Mouse (Mus musculus): ENCODE measurements around the gene Gpm6b. TPM values are rescaled to one million over a fixed set of nuclear protein-coding genes. Genes with fewer than 3 reads are reported as not detected.

Gpm6b gene
- polyA plus RNA-seq, 1 experiment = not detected

GRCm38 (mm10) chrX:166327621-166328020 lies 88.9 kb downstream of the Gpm6b start:
- TF ChIP-seq GATA1 (IDR thresholded peaks at IDR 0.05; ENCODE audit: borderline replicate concordance, low read length) (no peak), FLI1 (IDR thresholded peaks at IDR 0.05; ENCODE audit: low read length) (no peak)
- peaks cover 5% of the 10 kb centered on the region for H3K27me3 ChIP-seq (replicated peaks)
- H3K9me3 ChIP-seq = no peaks in the 10 kb centered on the region

GRCm38 (mm10) chrX:166328219-166328901 lies 89.6 kb downstream of the Gpm6b start:
- Histone ChIP-seq H3K4me1 (peaks cover 5% of the 10 kb centered on the region), H3K36me3 (replicated peaks; ENCODE audit: low read length) (no peaks in the 10 kb centered on the region), H3K27me3 (replicated peaks) (peaks cover 6% of the 10 kb centered on the region), H3K9me3 (no peaks in the 10 kb centered on the region), H3K4me3 (replicated peaks) (no peak overlapping the region)
- TF ChIP-seq GATA1 (IDR thresholded peaks at IDR 0.05; ENCODE audit: borderline replicate concordance, low read length) (no peak), FLI1 (IDR thresholded peaks at IDR 0.05; ENCODE audit: low read length) (no peak)

More at GRCm38 (mm10) chrX:166327621-166328020, 88.9 kb downstream of the Gpm6b start:
- no peak overlapping the region for H3K4me3 ChIP-seq (replicated peaks)
- H3K4me1 ChIP-seq = peaks cover 5% of the 10 kb centered on the region
- no peaks in the 10 kb centered on the region for H3K36me3 ChIP-seq (replicated peaks; ENCODE audit: low read length)

DNA sequence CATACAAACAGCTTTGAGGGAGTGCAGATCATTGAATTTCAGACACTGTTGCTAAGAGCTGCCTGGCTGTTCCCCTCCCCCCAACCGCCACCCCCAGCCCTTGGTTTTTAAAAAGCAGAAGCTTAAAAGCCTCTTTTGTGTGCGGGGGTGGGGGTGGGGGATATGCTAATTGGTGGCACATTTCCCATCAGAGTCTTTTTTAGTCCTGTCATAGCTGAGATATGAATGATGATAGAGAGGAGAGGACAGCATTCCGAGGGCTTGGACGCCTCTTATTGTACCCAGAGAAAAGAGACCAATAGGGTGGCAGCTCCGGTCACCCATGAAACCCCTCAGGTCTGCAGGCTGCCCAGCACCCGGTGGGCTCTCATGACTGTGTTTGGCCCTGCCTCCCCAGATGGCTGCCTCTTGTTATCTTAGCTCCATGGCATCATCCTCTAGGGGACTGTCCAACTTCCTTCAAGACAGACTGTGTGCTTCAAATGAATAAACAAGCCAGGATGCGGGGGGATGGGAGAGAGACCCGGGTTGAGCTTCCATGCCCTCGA lies 90.3 kb downstream of the Gpm6b start:
- peaks cover 5% of the 10 kb centered on the region for H3K4me1 ChIP-seq
- H3K9me3 ChIP-seq = no peaks in the 10 kb centered on the region
- TF ChIP-seq FLI1 (IDR thresholded peaks at IDR 0.05; ENCODE audit: low read length) (no peak), GATA1 (IDR thresholded peaks at IDR 0.05; ENCODE audit: borderline replicate concordance, low read length) (no peak)
- peaks cover 7% of the 10 kb centered on the region for H3K27me3 ChIP-seq (replicated peaks)
- H3K36me3 ChIP-seq (replicated peaks; ENCODE audit: low read length) = no peaks in the 10 kb centered on the region
- H3K4me3 ChIP-seq (replicated peaks) = peak overlapping the region; percentile 54

DNA sequence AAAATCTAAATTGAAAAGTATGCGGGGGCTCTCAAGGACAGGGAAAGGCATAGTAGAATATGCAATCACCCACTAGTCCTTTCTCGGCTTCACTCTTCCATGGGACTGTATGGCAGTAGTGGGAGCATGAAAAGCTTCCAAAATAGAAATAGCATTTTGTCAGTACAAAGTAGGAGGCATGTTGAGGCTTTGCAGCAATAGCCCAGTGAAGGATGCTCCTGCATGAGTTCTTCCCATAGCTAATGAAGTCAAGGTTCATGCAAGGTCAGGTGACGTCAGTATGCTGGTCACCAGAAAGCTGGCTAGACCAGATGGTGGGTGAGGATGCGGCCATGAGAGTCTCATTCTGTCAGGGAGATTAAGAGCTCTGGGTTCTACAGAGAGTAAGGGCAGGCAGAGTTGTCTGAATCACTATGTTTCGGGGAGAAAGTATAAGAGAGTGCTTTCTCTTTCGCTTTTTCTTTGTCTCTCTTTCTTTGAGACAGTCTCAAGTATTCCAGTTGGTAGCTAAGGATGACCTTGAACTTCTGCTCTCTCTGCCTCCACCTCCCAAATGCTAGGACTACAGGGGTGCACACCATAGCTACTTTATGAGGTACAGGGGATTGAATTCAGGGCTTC lies 95.9 kb downstream of the Gpm6b start:
- Histone ChIP-seq H3K9me3 (no peaks in the 10 kb centered on the region), H3K4me1 (0 out of 2 replicates have a peak, but pooled peaks cover 2% of the 10 kb centered on the region), H3K4me3 (replicated peaks) (no peak overlapping the region), H3K36me3 (replicated peaks; ENCODE audit: low read length) (no peaks in the 10 kb centered on the region), H3K27me3 (replicated peaks) (peaks cover 13% of the 10 kb centered on the region)
- TF ChIP-seq GATA1 (IDR thresholded peaks at IDR 0.05; ENCODE audit: borderline replicate concordance, low read length) (no peak), FLI1 (IDR thresholded peaks at IDR 0.05; ENCODE audit: low read length) (no peak)

DNA sequence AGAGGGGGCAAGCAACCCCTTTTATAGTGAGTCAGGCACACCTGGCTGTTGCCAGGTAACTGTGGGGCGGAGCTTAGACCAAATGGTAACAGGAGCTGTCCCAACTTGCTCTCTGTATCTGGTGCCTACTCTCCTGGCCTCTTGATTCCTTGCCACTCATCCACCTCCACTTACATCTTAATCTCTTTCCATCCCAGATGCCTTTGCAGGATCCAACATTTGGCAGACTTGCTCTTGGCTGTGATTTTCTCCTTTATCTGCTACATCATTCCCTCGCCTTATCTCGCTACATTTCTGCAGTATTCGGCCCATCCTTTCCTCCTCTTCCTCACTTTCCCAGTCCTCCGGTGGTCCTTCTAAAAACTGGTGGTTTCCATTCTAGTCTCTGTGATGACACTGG lies 99.6 kb downstream of the Gpm6b start:
- Histone ChIP-seq H3K4me3 (replicated peaks) (no peak overlapping the region), H3K4me1 (peaks cover 15% of the 10 kb centered on the region), H3K27me3 (replicated peaks) (peaks cover 14% of the 10 kb centered on the region), H3K9me3 (no peaks in the 10 kb centered on the region), H3K36me3 (replicated peaks; ENCODE audit: low read length) (no peaks in the 10 kb centered on the region)
- TF ChIP-seq FLI1 (IDR thresholded peaks at IDR 0.05; ENCODE audit: low read length) = no peak
- no peak for TF ChIP-seq GATA1 (IDR thresholded peaks at IDR 0.05; ENCODE audit: borderline replicate concordance, low read length)

- Histone ChIP-seq H3K27me3 (replicated peaks) (peaks cover 13% of the 10 kb centered on the region), H3K9me3 (no peaks in the 10 kb centered on the region), H3K4me1 (peaks cover 15% of the 10 kb centered on the region), H3K4me3 (replicated peaks) (no peak overlapping the region), H3K36me3 (replicated peaks; ENCODE audit: low read length) (no peaks in the 10 kb centered on the region)
- TF ChIP-seq GATA1 (IDR thresholded peaks at IDR 0.05; ENCODE audit: borderline replicate concordance, low read length) (no peak), FLI1 (IDR thresholded peaks at IDR 0.05; ENCODE audit: low read length) (no peak)
These were observed 100.2 kb downstream of the Gpm6b start for GRCm38 (mm10) chrX:166338784-166339520.

DNA sequence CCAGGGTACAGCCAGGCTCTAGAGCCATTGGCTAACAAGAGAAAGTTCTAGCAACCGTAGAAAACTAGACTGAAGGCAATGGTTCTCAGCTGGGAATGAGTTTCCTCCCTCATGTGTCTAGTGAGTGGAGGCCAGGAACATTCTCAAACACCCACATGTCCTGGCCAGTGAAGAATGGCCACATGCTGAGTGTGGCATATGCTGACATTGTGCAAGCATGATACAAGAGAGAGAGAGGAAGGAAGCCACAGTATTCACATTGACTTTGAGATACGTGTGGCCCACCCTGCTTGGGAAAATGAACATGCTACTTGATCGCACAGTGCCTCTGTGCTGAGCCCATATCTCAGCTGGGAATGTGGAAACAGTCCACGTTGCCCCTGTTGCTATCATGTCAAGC lies 101.2 kb downstream of the Gpm6b start:
- H3K4me1 ChIP-seq = peaks cover 13% of the 10 kb centered on the region
- TF ChIP-seq GATA1 (IDR thresholded peaks at IDR 0.05; ENCODE audit: borderline replicate concordance, low read length) (no peak), FLI1 (IDR thresholded peaks at IDR 0.05; ENCODE audit: low read length) (no peak)
- peaks cover 10% of the 10 kb centered on the region for H3K27me3 ChIP-seq (replicated peaks)
- no peak overlapping the region for H3K4me3 ChIP-seq (replicated peaks)
- H3K9me3 ChIP-seq = no peaks in the 10 kb centered on the region
- no peaks in the 10 kb centered on the region for H3K36me3 ChIP-seq (replicated peaks; ENCODE audit: low read length)

GRCm38 (mm10) chrX:166341795-166342194 lies 103.1 kb downstream of the Gpm6b start:
- no peaks in the 10 kb centered on the region for H3K36me3 ChIP-seq (replicated peaks; ENCODE audit: low read length)
- TF ChIP-seq FLI1 (IDR thresholded peaks at IDR 0.05; ENCODE audit: low read length) (no peak), GATA1 (IDR thresholded peaks at IDR 0.05; ENCODE audit: borderline replicate concordance, low read length) (no peak)
- H3K27me3 ChIP-seq (replicated peaks) = peaks cover 3% of the 10 kb centered on the region
- peak overlapping the region; percentile 21 for H3K4me3 ChIP-seq (replicated peaks)
- peaks cover 13% of the 10 kb centered on the region for H3K4me1 ChIP-seq
- no peaks in the 10 kb centered on the region for H3K9me3 ChIP-seq

GRCm38 (mm10) chrX:166344228-166345015 lies 105.7 kb downstream of the Gpm6b start:
- TF ChIP-seq FLI1 (IDR thresholded peaks at IDR 0.05; ENCODE audit: low read length) (no peak), GATA1 (IDR thresholded peaks at IDR 0.05; ENCODE audit: borderline replicate concordance, low read length) (no peak)
- H3K4me3 ChIP-seq (replicated peaks) = peak overlapping the region; percentile 18
- H3K36me3 ChIP-seq (replicated peaks; ENCODE audit: low read length) = no peaks in the 10 kb centered on the region
- H3K4me1 ChIP-seq = peaks cover 13% of the 10 kb centered on the region
- peaks cover 3% of the 10 kb centered on the region for H3K27me3 ChIP-seq (replicated peaks)
- no peaks in the 10 kb centered on the region for H3K9me3 ChIP-seq
